ENCODE assay signal across 25 mouse cellular contexts in the genomic region with DNA sequence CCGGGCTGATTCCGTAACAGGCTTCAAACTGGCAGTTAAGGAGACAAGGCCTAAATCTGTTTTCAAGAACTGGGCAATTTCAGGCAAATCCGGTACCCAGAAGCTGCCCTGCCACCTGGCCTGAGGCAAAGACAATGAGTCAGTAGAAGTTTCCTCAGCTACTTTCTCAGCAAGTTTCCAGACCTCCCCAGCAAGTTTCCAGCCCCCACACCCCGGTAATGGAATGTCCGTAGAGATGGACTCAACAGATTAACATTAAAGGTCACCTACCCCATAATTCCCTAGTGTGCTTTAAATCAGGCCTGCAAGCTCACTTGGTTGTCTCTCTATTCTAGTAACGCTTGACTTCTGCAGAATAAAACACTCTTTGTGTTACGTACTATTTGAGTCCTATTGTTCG. TPM values are rescaled to one million over a fixed set of nuclear protein-coding genes. Genes with fewer than 3 reads are reported as not detected.
DNase-seq lines count a peak whose midpoint lies in the region; ATAC-seq and TF ChIP-seq lines count a peak whose summit lies in the region.
"Had no signal": no experiment of that assay in that cellular context is flagged by ENCODE, and none has a peak within 500 bp of the region (broad histone marks: within the 10 kb centered on the region; RNA-seq: fewer than 3 reads in every experiment).

No protein-coding gene starts in this region.

- no peaks in the 10 kb centered on the region for H3K27me3 ChIP-seq in midbrain, embryonic 10.5 days (ENCODE audit: low read depth, poor library complexity, severe bottlenecking)
- H3K27me3 ChIP-seq in midbrain, postnatal 0 days (ENCODE audit: insufficient read depth, low read length): no peaks in the 10 kb centered on the region
- H3K27me3 ChIP-seq in lung, postnatal 0 days (replicated peaks; ENCODE audit: insufficient read depth, low read length): no peaks in the 10 kb centered on the region
- H3K27me3 ChIP-seq: embryonic facial prominence, embryonic 13.5 days; heart, embryonic 13.5 days had no signal

- ATAC-seq in midbrain, postnatal 0 days (ENCODE audit: low FRiP score): no peak
- no peak for ATAC-seq in lung, postnatal 0 days
- ATAC-seq: CD4-positive, CD25-positive, alpha-beta regulatory T cell, adult 4 months; forebrain, postnatal 0 days; hindbrain, embryonic 16.5 days had no signal

- H3K4me3 ChIP-seq in midbrain, embryonic 10.5 days: no peak overlapping the region
- H3K4me3 ChIP-seq in midbrain, postnatal 0 days (ENCODE audit: low read depth, low read length): no peak overlapping the region
- no peak overlapping the region for H3K4me3 ChIP-seq in lung, postnatal 0 days (ENCODE audit: low read depth, low read length)
- H3K4me3 ChIP-seq: embryonic facial prominence, embryonic 13.5 days; heart, embryonic 13.5 days had no signal

- no peak for TF ChIP-seq CTCF in midbrain, postnatal 0 days (IDR thresholded peaks at IDR 0.05)
- TF ChIP-seq CTCF in lung, postnatal 0 days (IDR thresholded peaks at IDR 0.05): no peak

- DNase-seq in kidney, adult 11 months: peak; percentile 9
- no peak for DNase-seq in kidney, adult 18-20 months
- no peak for DNase-seq in midbrain, embryonic 10.5 days (ENCODE audit: low spot score)
- DNase-seq in midbrain, postnatal 0 days (ENCODE audit: low spot score): no peak
- peak; percentile 73 for DNase-seq in NIH3T3 (ENCODE audit: low read depth)
- peak; percentile 21 for DNase-seq in embryo, embryonic 9.5 days (ENCODE audit: extremely low spot score)
- DNase-seq in lung, postnatal 0 days (ENCODE audit: low spot score): no peak
- DNase-seq: adrenal gland, postnatal 25 days; cerebellum, adult 18-20 months; forebrain, postnatal 0 days; gastrocnemius, postnatal 10 days; heart, postnatal 10 days; kidney, postnatal 10 days; layer of hippocampus, adult 9-11 months; liver; lung, adult 2 months; lung, postnatal 14 days; right cerebral cortex, adult 18-20 months; spleen, adult 18-20 months; thymus, postnatal 14 days had no signal

- no peak for TF ChIP-seq EP300 in lung, postnatal 0 days (IDR thresholded peaks at IDR 0.05)

- no peak overlapping the region for H3K4me2 ChIP-seq in midbrain, postnatal 0 days (ENCODE audit: low read depth, low read length, poor library complexity, severe bottlenecking)
- H3K4me2 ChIP-seq in lung, postnatal 0 days (replicated peaks; ENCODE audit: low read depth, low read length): no peak overlapping the region
- H3K4me2 ChIP-seq: embryonic facial prominence, embryonic 13.5 days; heart, embryonic 13.5 days had no signal

- no peak overlapping the region for H3K9ac ChIP-seq in midbrain, postnatal 0 days (replicated peaks; ENCODE audit: low read length, poor library complexity, severe bottlenecking)
- no peak overlapping the region for H3K9ac ChIP-seq in lung, postnatal 0 days (replicated peaks; ENCODE audit: low read depth)
- H3K9ac ChIP-seq: embryonic facial prominence, embryonic 13.5 days; forebrain, postnatal 0 days; heart, embryonic 13.5 days; liver, embryonic 14.5 days had no signal

- H3K4me1 ChIP-seq in midbrain, embryonic 10.5 days: peaks cover 14% of the 10 kb centered on the region
- H3K4me1 ChIP-seq in midbrain, postnatal 0 days (ENCODE audit: insufficient read depth, low read length): no peaks in the 10 kb centered on the region
- H3K4me1 ChIP-seq in lung, postnatal 0 days (ENCODE audit: insufficient read depth, low read depth, low read length): no peaks in the 10 kb centered on the region
- H3K4me1 ChIP-seq: embryonic facial prominence, embryonic 13.5 days had no signal

- H3K36me3 ChIP-seq in midbrain, embryonic 10.5 days: no peaks in the 10 kb centered on the region
- no peaks in the 10 kb centered on the region for H3K36me3 ChIP-seq in midbrain, postnatal 0 days (ENCODE audit: insufficient read depth, low read length)
- no peaks in the 10 kb centered on the region for H3K36me3 ChIP-seq in lung, postnatal 0 days (ENCODE audit: insufficient read depth, low read length)
- H3K36me3 ChIP-seq: embryonic facial prominence, embryonic 13.5 days; heart, embryonic 13.5 days had no signal

- H3K9me3 ChIP-seq in midbrain, embryonic 10.5 days (replicated peaks): no peaks in the 10 kb centered on the region
- no peaks in the 10 kb centered on the region for H3K9me3 ChIP-seq in midbrain, postnatal 0 days (ENCODE audit: low read length)
- no peaks in the 10 kb centered on the region for H3K9me3 ChIP-seq in lung, postnatal 0 days (ENCODE audit: low read length)

- 36% methylated on average over 8 of the region's 8 CpGs for WGBS in midbrain, embryonic 10.5 days
- WGBS in midbrain, postnatal 0 days: 37% methylated on average over 8 of the region's 8 CpGs
- 80% methylated on average over 8 of the region's 8 CpGs for WGBS in lung, postnatal 0 days

- H3K27ac ChIP-seq in midbrain, embryonic 10.5 days (replicated peaks): peak overlapping the region; percentile 49
- H3K27ac ChIP-seq in midbrain, postnatal 0 days (ENCODE audit: low read depth, low read length): no peak overlapping the region
- H3K27ac ChIP-seq in lung, postnatal 0 days (ENCODE audit: low read length): no peak overlapping the region
- H3K27ac ChIP-seq: embryonic facial prominence, embryonic 13.5 days; heart, embryonic 13.5 days; liver, embryonic 14.5 days had no signal

RNA-seq across cellular contexts. Expression of a gene that starts 13.6 kb away (rescaled TPM):
- 21.3 and 22.3 TPM in 2 replicates for polyA plus RNA-seq in midbrain, embryonic 10.5 days (2016; fragmentation: Nextera tagmentation; extraction: Ambion mirVana)
- total RNA-seq in midbrain, postnatal 0 days (2014; rRNA removed): 90.0 and 102 TPM in 2 replicates
- polyA plus RNA-seq in midbrain, postnatal 0 days (2015; fragmentation: Nextera tagmentation; extraction: Ambion mirVana): 48.1 and 56.1 TPM in 2 replicates
- 9.9 and 12.8 TPM in 2 replicates for polyA plus RNA-seq in lung, postnatal 0 days (2015; fragmentation: Nextera tagmentation; extraction: Ambion mirVana)

RNA-seq across cellular contexts. Expression of a gene that starts 41.0 kb away (rescaled TPM):
- polyA plus RNA-seq in midbrain, embryonic 10.5 days (2016; fragmentation: Nextera tagmentation; extraction: Ambion mirVana): 23.4 and 25.4 TPM in 2 replicates
- 32.8 and 40.8 TPM in 2 replicates for total RNA-seq in midbrain, postnatal 0 days (2014; rRNA removed)
- 17.7 and 20.0 TPM in 2 replicates for polyA plus RNA-seq in midbrain, postnatal 0 days (2015; fragmentation: Nextera tagmentation; extraction: Ambion mirVana)
- polyA plus RNA-seq in lung, postnatal 0 days (2015; fragmentation: Nextera tagmentation; extraction: Ambion mirVana): 11.9 and 13.7 TPM in 2 replicates

Comparison
In these comparisons a context has a peak if more than half of its experiments do, and no peak if none do; other contexts are left out.
1. DNase-seq: peak in kidney, adult 11 months (single experiment), NIH3T3 (single experiment) and embryo, embryonic 9.5 days (single experiment); none in kidney, adult 18-20 months (single experiment), midbrain, embryonic 10.5 days (single experiment), midbrain, postnatal 0 days (single experiment) and lung, postnatal 0 days (single experiment).